Mouse (Mus musculus) cerebellum, postnatal 14 days (tissue): ENCODE results near the gene Gak.
"Not testable (repeated sequence)": the region's sequence is repeated elsewhere in the genome, so short reads cannot be mapped to it uniquely, and the experiment has no call there.

ENCODE experiments used
- DNase-seq, 2 experiments: peaks; one replicate each; pipeline ENCODE4 v3.0.0; 2021; ENCODE audit warnings: mixed read lengths in 2 of 2

Gak gene

GRCm38 (mm10) chr5:108655891-108656650 lies 26.5 kb upstream of the Gak start:
- DNase-seq = no peak

- no peak for DNase-seq
Measured at GRCm38 (mm10) chr5:108655381-108655780, 25.8 kb upstream of the Gak start.

GRCm38 (mm10) chr5:108654444-108654990 lies 25.0 kb upstream of the Gak start:
- DNase-seq = no peak

- no peak for DNase-seq
Measured at GRCm38 (mm10) chr5:108653341-108653740, 23.8 kb upstream of the Gak start.

- peak; percentile 87 to 90 for DNase-seq
Measured at GRCm38 (mm10) chr5:108651823-108652222, 22.3 kb upstream of the Gak start.

GRCm38 (mm10) chr5:108651136-108651720 lies 21.7 kb upstream of the Gak start:
- no peak for DNase-seq

GRCm38 (mm10) chr5:108650341-108650740 lies 20.8 kb upstream of the Gak start:
- peak; percentile 40 to 53 for DNase-seq

GRCm38 (mm10) chr5:108648937-108649576 lies 19.5 kb upstream of the Gak start:
- DNase-seq = peak in 1 of 2 experiments; percentile 6

- no peak for DNase-seq
Measured at GRCm38 (mm10) chr5:108647820-108648465, 18.4 kb upstream of the Gak start.

GRCm38 (mm10) chr5:108647311-108647710 lies 17.8 kb upstream of the Gak start:
- DNase-seq = no peak

GRCm38 (mm10) chr5:108646343-108646660 lies 16.7 kb upstream of the Gak start:
- no peak for DNase-seq

- peak; percentile 76 to 77 for DNase-seq
Measured at GRCm38 (mm10) chr5:108645651-108646342, 16.2 kb upstream of the Gak start.

- DNase-seq = no peak
Measured at GRCm38 (mm10) chr5:108643674-108644073, 14.1 kb upstream of the Gak start.

GRCm38 (mm10) chr5:108636172-108636571 lies 6.6 kb upstream of the Gak start:
- DNase-seq = no peak

- DNase-seq = not testable (repeated sequence)
Measured at GRCm38 (mm10) chr5:108634088-108634487, 4.5 kb upstream of the Gak start.

- peak; percentile 32 to 45 for DNase-seq
Measured at GRCm38 (mm10) chr5:108633676-108634075, 4.1 kb upstream of the Gak start.

GRCm38 (mm10) chr5:108628891-108629633 lies 493 bp downstream of the Gak start:
- DNase-seq = no peak

- DNase-seq = peak in 1 of 2 experiments; percentile 36
Measured at GRCm38 (mm10) chr5:108626050-108626660, 3.4 kb downstream of the Gak start.

GRCm38 (mm10) chr5:108621870-108622269 lies 7.7 kb downstream of the Gak start:
- no peak for DNase-seq

GRCm38 (mm10) chr5:108610426-108610825 lies 19.1 kb downstream of the Gak start:
- DNase-seq = no peak

- no peak for DNase-seq
Measured at GRCm38 (mm10) chr5:108602537-108602936, 27.0 kb downstream of the Gak start.
